Mouse (Mus musculus) myocyte (in vitro differentiated cells): ENCODE measurements around the gene Tradd. TPM values are rescaled to one million over a fixed set of nuclear protein-coding genes. Genes with fewer than 3 reads are reported as not detected.

Source experiments
- H3K27me3 ChIP-seq: one replicate; pipeline ENCODE4 v1.6.1; 2011; ENCODE audit not compliant: control insufficient read depth, insufficient read depth, insufficient read length
- H3K36me3 ChIP-seq: one replicate; pipeline ENCODE4 v1.6.1; 2011; ENCODE audit not compliant: control insufficient read depth, insufficient read depth
- H3K4me2 ChIP-seq: one replicate; pipeline ENCODE4 v1.6.1; 2011; ENCODE audit warnings: low read depth, control low read depth
- H3K4me3 ChIP-seq: one replicate; pipeline ENCODE4 v1.5.1; 2011; ENCODE audit warnings: mild to moderate bottlenecking, control low read depth, moderate library complexity
- H3K79me2 ChIP-seq: one replicate; pipeline ENCODE4 v1.6.1; 2011; ENCODE audit not compliant: control insufficient read depth, insufficient read depth
- H3ac ChIP-seq: one replicate; pipeline ENCODE4 v1.6.1; 2011; ENCODE audit not compliant: control insufficient read depth, insufficient read length
- CEBPB ChIP-seq: IDR thresholded peaks from 2 replicates; pipeline ENCODE4 v1.6.1; 2011; ENCODE audit warnings: mild to moderate bottlenecking, moderate library complexity; ENCODE audit not compliant: poor library complexity, insufficient read depth, severe bottlenecking
- E2F4 ChIP-seq: IDR thresholded peaks from one replicate; pipeline ENCODE4 v1.6.1; 2011; ENCODE audit warnings: mild to moderate bottlenecking, control low read depth, moderate library complexity; ENCODE audit not compliant: insufficient read depth
- MAX ChIP-seq: IDR thresholded peaks from one replicate; pipeline ENCODE4 v1.6.1; 2011; ENCODE audit warnings: low read depth, mild to moderate bottlenecking, control low read depth
- MYOD1 ChIP-seq, 3 experiments: IDR thresholded peaks; one replicate each; pipeline ENCODE4 v1.6.1; 2011; ENCODE audit warnings: control low read depth in 2 of 3, low read depth in 2 of 3, mild to moderate bottlenecking in 2 of 3, moderate library complexity in 1 of 3; ENCODE audit not compliant: insufficient read length in 2 of 3, control insufficient read depth in 1 of 3
- MYOG ChIP-seq, 3 experiments: IDR thresholded peaks; one replicate each; pipeline ENCODE4 v1.6.1; 2011; ENCODE audit warnings: control low read depth in 2 of 3, low read depth in 2 of 3, mild to moderate bottlenecking in 2 of 3; ENCODE audit not compliant: insufficient read length in 2 of 3, control insufficient read depth in 1 of 3, insufficient read depth in 1 of 3
- POLR2A ChIP-seq: IDR thresholded peaks from one replicate; pipeline ENCODE4 v1.6.1; 2011; ENCODE audit warnings: low read depth, mild to moderate bottlenecking, control low read depth, moderate library complexity; ENCODE audit not compliant: insufficient read length
- POLR2AphosphoS2 ChIP-seq: IDR thresholded peaks from one replicate; pipeline ENCODE4 v1.6.1; 2011; ENCODE audit warnings: low read depth, control low read depth; ENCODE audit not compliant: insufficient read length
- REST ChIP-seq: IDR thresholded peaks from one replicate; pipeline ENCODE4 v1.6.1; 2011; ENCODE audit warnings: mild to moderate bottlenecking, control low read depth, moderate library complexity; ENCODE audit not compliant: insufficient read depth, insufficient read length
- SRF ChIP-seq: IDR thresholded peaks from one replicate; pipeline ENCODE4 v1.6.1; 2011; ENCODE audit warnings: low read depth; ENCODE audit not compliant: control insufficient read depth, insufficient read length
- TCF12 ChIP-seq: IDR thresholded peaks from one replicate; pipeline ENCODE4 v1.6.1; 2011; ENCODE audit warnings: mild to moderate bottlenecking, control low read depth; ENCODE audit not compliant: poor library complexity, insufficient read depth, severe bottlenecking
- TCF3 ChIP-seq: IDR thresholded peaks from one replicate; pipeline ENCODE4 v1.6.1; 2011; ENCODE audit warnings: low read depth, control low read depth; ENCODE audit not compliant: insufficient read length
- USF1 ChIP-seq: IDR thresholded peaks from one replicate; pipeline ENCODE4 v1.6.1; 2011; ENCODE audit warnings: low read depth, mild to moderate bottlenecking, control low read depth, moderate library complexity
- polyA plus RNA-seq: library from polyadenylated mRNA; unstranded; fragments of >200 nt; fragmentation: generic; extraction: Trizol; gene quantifications from one replicate; pipeline ENCODE4 v1.2.1, GENCODE M21; 2012; ENCODE audit warnings: missing spikeins

Gene Tradd
- polyA plus RNA-seq, result 27.0 TPM

DNA sequence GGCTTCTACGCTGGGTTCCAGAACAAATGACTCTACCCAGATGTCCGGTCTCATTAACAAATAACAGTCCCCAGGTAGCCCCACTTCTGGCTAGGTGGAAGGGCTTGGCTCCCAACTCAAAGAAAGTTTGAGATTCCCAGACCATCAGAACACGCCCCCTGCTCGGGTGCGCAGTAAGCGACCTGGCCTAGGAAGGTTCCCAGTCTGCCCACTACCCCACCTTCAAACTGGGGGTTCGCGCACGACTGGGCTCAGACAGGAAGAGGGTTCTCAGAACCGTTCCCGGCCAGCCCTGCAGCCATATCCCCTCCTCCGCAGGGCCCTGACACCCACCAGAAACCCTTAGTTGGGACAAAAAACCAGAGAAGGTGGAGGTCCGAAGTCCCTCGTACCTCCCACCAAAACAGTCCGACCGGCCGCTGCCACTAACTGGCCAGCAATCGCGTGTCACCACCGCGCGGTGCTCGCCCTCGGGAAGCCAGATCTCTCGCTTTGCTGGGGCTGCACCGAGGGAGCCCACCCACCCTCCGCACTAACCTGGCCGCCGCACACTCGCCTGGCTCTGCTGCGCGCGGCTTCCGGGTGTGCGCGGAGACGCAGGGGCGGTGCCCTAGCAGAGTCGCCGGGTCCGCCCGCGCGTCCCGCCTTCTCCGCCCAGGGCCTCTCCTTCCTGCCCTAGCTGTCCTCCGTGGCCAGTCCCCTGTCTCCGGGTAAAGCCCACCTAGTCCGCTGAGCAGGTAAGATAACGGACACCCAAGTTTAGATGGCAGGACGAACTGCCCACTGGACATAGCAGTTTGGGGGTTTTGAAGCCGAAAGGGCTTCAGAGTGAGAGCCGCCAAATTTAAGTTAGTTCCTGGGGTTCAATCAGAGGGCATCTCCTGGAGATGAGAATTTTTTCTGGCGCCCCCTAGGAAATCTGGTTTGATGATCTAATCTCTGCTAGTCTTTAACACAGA, at the start of gene Tradd, which contains the start of gene Fbxl8:
Tradd (minus strand) TSS at position 586 of the 959 bp plus-strand sequence.
Fbxl8 (plus strand) TSS at position 625 of the 959 bp plus-strand sequence.
- H3K4me2 ChIP-seq, result peak within 1 kb of the TSS; percentile 72
- no peaks in the 10 kb centered on the region for H3K27me3 ChIP-seq
- peak within 1 kb of the TSS; percentile 19 for H3ac ChIP-seq
- no peaks in the 10 kb centered on the region for H3K36me3 ChIP-seq
- H3K4me3 ChIP-seq, result peak within 1 kb of the TSS; percentile 62
- TF ChIP-seq MAX (no peak), CEBPB (no peak), SRF (no peak), MYOG (IDR thresholded peaks at IDR 0.05; ENCODE audit: control insufficient read depth in 1 of 3, insufficient read depth in 1 of 3, insufficient read length in 2 of 3, low read depth in 2 of 3) (peak in 1 of 3 experiments; percentile 1), POLR2A (peak; percentile 86), REST (no peak), POLR2AphosphoS2 (peak; percentile 81), E2F4 (no peak), USF1 (no peak), TCF3 (no peak), TCF12 (no peak), MYOD1 (IDR thresholded peaks at IDR 0.05; ENCODE audit: control insufficient read depth in 1 of 3, insufficient read length in 2 of 3, low read depth in 2 of 3) (peak in 1 of 3 experiments; percentile 19)
- H3K79me2 ChIP-seq, result peaks cover 4% of the 10 kb centered on the region

DNA sequence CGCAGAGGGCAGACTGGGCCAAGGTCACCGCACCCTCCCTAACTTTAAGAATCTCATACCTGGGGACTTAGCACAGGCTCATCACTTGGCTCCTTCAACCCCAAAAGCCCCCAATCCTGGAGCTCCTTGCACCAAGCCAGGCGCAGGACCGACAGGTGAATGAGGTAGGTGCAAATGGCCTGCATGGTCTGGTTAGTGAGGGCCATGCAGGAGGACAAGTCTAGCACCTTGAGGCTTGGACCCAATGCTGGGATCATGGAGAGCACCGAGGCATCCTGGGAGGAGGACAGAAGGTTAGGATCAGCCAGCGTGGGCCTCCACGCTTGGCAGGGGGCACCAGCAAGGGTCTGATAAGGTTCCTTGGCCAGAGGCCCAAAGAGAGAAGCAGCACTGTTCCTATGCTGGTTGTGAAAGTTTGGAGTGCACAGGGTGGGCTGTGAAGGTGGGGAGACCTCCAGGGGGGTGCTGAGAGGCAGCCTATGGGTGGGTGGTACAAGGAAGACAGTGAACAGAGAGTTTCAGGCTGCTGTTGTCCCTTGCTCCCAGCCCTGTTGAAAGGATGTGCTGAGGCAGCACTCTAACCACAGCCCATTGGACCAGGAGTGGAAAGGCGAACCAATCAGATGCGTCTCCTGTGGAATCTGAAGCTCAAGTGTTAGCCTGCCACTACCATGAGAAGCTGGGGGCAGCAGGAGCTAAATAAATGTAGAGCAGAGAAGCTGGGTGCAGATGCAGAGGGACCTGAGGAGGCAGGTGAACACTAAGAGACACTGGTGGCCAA, 49.4 kb upstream of the Tradd start:
- Histone ChIP-seq H3K4me2 (no peak overlapping the region), H3K27me3 (no peaks in the 10 kb centered on the region), H3K36me3 (peaks cover 52% of the 10 kb centered on the region), H3K79me2 (no peaks in the 10 kb centered on the region), H3K4me3 (no peak overlapping the region), H3ac (no peak overlapping the region)
- TF ChIP-seq MYOG (IDR thresholded peaks at IDR 0.05; ENCODE audit: control insufficient read depth in 1 of 3, insufficient read depth in 1 of 3, insufficient read length in 2 of 3, low read depth in 2 of 3) (no peak), TCF3 (no peak), POLR2AphosphoS2 (peak; percentile 26), CEBPB (no peak)

- Histone ChIP-seq H3K4me3 (no peak overlapping the region), H3ac (no peak overlapping the region), H3K36me3 (peaks cover 56% of the 10 kb centered on the region), H3K27me3 (no peaks in the 10 kb centered on the region), H3K79me2 (no peaks in the 10 kb centered on the region), H3K4me2 (no peak overlapping the region)
- TF ChIP-seq MYOG (IDR thresholded peaks at IDR 0.05; ENCODE audit: control insufficient read depth in 1 of 3, insufficient read depth in 1 of 3, insufficient read length in 2 of 3, low read depth in 2 of 3) (peak in 1 of 3 experiments; percentile 2), E2F4 (no peak), POLR2A (no peak), USF1 (no peak), MAX (no peak), SRF (no peak), MYOD1 (IDR thresholded peaks at IDR 0.05; ENCODE audit: control insufficient read depth in 1 of 3, insufficient read length in 2 of 3, low read depth in 2 of 3) (no peak), TCF12 (no peak)
Measured at GRCm38 (mm10) chr8:105312891-105313481, 48.6 kb upstream of the Tradd start.

GRCm38 (mm10) chr8:105311718-105312117, 47.3 kb upstream of the Tradd start:
- Histone ChIP-seq H3ac (no peak overlapping the region), H3K4me3 (no peak overlapping the region), H3K79me2 (no peaks in the 10 kb centered on the region), H3K27me3 (no peaks in the 10 kb centered on the region), H3K4me2 (no peak overlapping the region), H3K36me3 (peaks cover 49% of the 10 kb centered on the region)
- TF ChIP-seq MYOD1 (IDR thresholded peaks at IDR 0.05; ENCODE audit: control insufficient read depth in 1 of 3, insufficient read length in 2 of 3, low read depth in 2 of 3) (no peak), REST (no peak), E2F4 (no peak), POLR2A (no peak)
